26 mouse cellular contexts compared by ENCODE assay signal in the genomic region with DNA sequence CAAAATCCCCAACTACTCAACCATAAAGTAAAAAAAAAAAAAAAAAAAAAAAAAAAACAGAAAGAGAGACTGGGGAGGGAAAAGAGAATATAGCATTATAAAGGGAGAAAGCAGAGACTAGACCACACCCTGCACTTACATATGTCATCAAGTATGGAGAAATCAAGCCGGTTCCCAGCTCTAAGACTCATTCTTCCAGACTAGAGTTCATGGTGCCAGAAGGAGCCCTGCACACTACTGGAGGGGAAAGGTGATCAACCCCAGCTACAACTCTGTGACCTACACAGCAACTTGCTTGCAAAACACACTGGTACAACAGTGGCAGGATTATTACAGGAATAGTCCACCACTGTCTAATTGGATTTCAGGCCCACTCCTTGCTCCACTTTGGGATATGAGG.
"Had no signal": no experiment of that assay in that cellular context is flagged by ENCODE, and none has a peak within 500 bp of the region (broad histone marks: within the 10 kb centered on the region; RNA-seq: fewer than 3 reads in every experiment).

No protein-coding gene starts in this region.

- H3K27ac ChIP-seq: heart, embryonic 10.5 days; hindbrain, embryonic 13.5 days; hindbrain, embryonic 15.5 days; intestine, embryonic 15.5 days; kidney, embryonic 15.5 days; kidney, postnatal 0 days; layer of hippocampus, adult 2 months; limb, embryonic 10.5 days; limb, embryonic 12.5 days; liver, embryonic 13.5 days; liver, embryonic 15.5 days had no signal

- DNase-seq: gastrocnemius, postnatal 14 days; gastrocnemius, postnatal 36 days; heart, adult 18-20 months; heart, postnatal 10 days; kidney, adult 18-20 months; kidney, adult 8-10 months; kidney, postnatal 14 days; kidney, postnatal 36 days; layer of hippocampus, adult 9-11 months; layer of hippocampus, postnatal 36 days; liver; liver, embryonic 13.5 days had no signal

- H3K9ac ChIP-seq: heart, embryonic 12.5 days; hindbrain, embryonic 13.5 days; hindbrain, embryonic 15.5 days; intestine, embryonic 15.5 days; kidney, embryonic 15.5 days; limb, embryonic 12.5 days; liver, embryonic 13.5 days; liver, embryonic 15.5 days had no signal

- H3K27me3 ChIP-seq: heart, embryonic 12.5 days; hindbrain, embryonic 13.5 days; hindbrain, embryonic 15.5 days; intestine, embryonic 15.5 days; kidney, embryonic 15.5 days; limb, embryonic 12.5 days; liver, embryonic 13.5 days; liver, embryonic 15.5 days had no signal

- ATAC-seq: inflammation-experienced regulatory T-cells, adult 6 months; intestine, embryonic 15.5 days; intestine, postnatal 0 days had no signal

- H3K4me1 ChIP-seq: heart, embryonic 10.5 days; heart, embryonic 12.5 days; hindbrain, embryonic 13.5 days; hindbrain, embryonic 15.5 days; intestine, embryonic 15.5 days; kidney, embryonic 15.5 days; limb, embryonic 10.5 days; limb, embryonic 12.5 days; liver, embryonic 15.5 days had no signal

- H3K9me3 ChIP-seq: heart, embryonic 10.5 days; heart, embryonic 12.5 days; hindbrain, embryonic 13.5 days; hindbrain, embryonic 15.5 days; intestine, embryonic 15.5 days; kidney, embryonic 15.5 days; limb, embryonic 10.5 days; limb, embryonic 12.5 days; liver, embryonic 13.5 days; liver, embryonic 15.5 days had no signal

- H3K4me2 ChIP-seq: heart, embryonic 12.5 days; hindbrain, embryonic 13.5 days; hindbrain, embryonic 15.5 days; intestine, embryonic 15.5 days; kidney, embryonic 15.5 days; limb, embryonic 12.5 days; liver, embryonic 11.5 days; liver, embryonic 13.5 days; liver, embryonic 15.5 days had no signal

- H3K4me3 ChIP-seq: heart, embryonic 10.5 days; heart, embryonic 12.5 days; hindbrain, embryonic 13.5 days; hindbrain, embryonic 15.5 days; intestine, embryonic 15.5 days; kidney, embryonic 15.5 days; layer of hippocampus, adult 2 months; limb, embryonic 10.5 days; limb, embryonic 12.5 days; liver, embryonic 13.5 days; liver, embryonic 15.5 days had no signal

- H3K36me3 ChIP-seq: heart, embryonic 10.5 days; hindbrain, embryonic 15.5 days; intestine, embryonic 15.5 days; liver, embryonic 15.5 days had no signal
